Mouse (Mus musculus) frontal cortex, postnatal 10 days (tissue): ENCODE data around the gene St3gal3.

ENCODE experiments used
- DNase-seq, 2 experiments: peaks; one replicate each; pipeline ENCODE4 v3.0.0; 2022; ENCODE audit warnings: low spot score in 2 of 2, mixed read lengths in 1 of 2

St3gal3 gene

DNA sequence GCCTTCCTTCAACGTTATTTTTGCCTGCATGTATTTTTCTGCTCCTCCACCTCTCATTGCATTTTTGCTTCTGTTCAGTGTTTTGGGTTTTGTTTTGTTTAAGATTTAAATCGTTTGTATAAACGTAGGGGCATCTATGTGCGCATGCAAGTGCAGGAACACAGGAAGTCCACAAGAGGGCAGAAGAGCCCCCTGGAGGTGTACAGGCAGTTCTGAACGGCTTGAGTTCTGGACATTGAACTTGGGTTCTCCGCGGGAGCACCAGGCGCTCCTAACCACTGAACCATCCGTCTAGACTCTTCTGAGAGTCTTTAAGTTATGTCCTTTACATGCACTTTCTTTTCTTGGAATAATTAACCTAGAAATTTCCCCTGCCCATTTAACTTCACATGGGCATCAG is 44.8 kb downstream of the St3gal3 start:
- DNase-seq = no peak

GRCm38 (mm10) chr4:118088771-118089170 is 45.9 kb downstream of the St3gal3 start:
- DNase-seq = no peak

- no peak for DNase-seq
Measured at GRCm38 (mm10) chr4:118085025-118085424, 49.7 kb downstream of the St3gal3 start.

GRCm38 (mm10) chr4:118083217-118083951 is 51.3 kb downstream of the St3gal3 start:
- DNase-seq = peak; percentile 76 to 89

DNA sequence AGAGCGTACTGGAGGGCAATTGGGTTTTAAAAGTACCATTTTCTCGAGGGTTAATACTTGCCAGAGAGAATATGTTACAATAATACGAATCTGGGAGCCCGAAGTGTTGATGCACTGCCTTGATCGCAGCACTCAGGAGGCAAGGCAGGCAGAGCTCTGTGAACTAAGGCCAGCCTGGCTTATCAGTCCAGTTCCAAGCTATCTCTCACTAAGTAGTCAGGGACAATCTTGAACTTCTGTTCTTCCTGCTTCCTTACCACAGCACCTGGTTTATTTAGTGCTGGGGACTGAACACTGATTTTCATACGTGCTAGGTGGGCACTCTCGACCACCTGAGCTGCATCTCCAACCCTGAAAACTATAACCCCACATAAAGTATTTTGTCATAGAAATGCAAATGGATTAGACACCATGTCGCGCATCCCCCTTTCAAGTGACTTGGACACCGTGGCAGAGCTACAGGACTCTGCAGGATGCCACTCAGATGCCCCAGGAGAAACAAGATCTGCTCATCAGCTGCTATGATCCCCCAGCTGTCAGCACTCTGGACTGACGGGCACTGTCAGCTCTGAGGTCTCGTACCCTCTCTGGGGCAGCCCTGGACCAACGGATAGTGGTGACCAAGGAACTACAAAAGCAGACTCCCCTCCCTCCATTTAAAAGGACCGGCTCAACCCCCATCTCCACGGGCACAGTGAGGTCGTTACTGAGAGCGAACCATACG is 52.9 kb downstream of the St3gal3 start:
- no peak for DNase-seq

DNA sequence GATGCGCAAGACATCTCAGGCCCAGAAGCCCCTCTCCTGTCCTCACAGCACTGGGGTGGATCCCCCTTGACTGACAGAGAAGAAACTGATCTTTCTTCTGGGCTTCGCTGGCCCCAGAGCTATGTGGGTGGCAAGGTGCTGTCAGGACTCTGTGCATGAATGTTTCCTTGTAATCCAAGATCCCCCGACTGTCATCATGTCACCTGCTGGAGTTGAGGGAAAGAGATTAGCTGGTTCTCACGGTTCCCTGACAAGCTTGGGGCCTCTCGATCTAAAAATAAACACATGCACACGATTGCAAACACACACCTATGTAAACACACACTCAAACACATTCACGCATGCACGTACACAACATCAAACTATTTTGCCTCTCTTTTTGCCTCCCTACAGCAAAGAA is 54.2 kb downstream of the St3gal3 start:
- DNase-seq = no peak

- DNase-seq = no peak
Measured at GRCm38 (mm10) chr4:118079195-118079594, 55.5 kb downstream of the St3gal3 start.

DNA sequence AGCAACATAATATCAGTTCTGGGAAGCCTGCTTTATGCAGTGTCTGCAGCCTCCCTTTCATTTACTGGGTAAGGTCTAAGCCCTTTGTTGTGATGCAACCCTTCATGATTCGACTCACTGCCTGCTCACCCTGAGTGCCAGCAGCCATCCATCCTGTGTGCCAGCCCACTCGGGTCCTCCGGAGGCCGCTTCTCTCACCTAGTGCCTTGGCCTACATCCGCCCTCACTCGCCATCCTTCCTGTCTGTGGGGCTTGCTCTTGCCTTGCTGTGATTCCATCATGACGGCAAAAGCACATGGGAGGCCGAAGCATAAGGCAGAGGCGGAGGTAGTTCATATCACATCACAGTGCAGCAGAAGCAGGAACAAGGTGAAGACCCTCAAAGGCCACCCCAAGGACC is 56.1 kb downstream of the St3gal3 start:
- DNase-seq = no peak

GRCm38 (mm10) chr4:118077293-118077752 is 57.4 kb downstream of the St3gal3 start:
- no peak for DNase-seq

- DNase-seq = no peak
Measured at GRCm38 (mm10) chr4:118076648-118077047, 58.1 kb downstream of the St3gal3 start.

DNA sequence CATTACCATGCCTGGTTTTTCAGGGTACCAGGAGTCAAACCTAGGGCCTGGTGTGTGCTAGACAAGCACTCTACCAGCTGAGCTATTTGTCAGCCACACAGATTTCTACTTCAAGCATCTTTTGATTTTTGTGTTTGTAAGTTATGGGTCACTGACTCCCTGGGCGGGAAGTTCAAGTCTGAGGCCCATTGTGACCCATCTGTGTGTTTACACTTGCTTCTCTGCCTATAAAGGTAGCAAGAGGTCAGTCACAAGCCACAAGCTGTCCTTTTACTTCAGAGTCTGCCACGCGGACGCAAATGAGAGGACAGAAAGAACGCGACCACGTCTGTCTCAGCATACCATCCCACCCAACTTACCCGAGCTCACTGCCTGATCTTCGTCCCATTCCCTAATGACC is 59.4 kb downstream of the St3gal3 start:
- no peak for DNase-seq

DNA sequence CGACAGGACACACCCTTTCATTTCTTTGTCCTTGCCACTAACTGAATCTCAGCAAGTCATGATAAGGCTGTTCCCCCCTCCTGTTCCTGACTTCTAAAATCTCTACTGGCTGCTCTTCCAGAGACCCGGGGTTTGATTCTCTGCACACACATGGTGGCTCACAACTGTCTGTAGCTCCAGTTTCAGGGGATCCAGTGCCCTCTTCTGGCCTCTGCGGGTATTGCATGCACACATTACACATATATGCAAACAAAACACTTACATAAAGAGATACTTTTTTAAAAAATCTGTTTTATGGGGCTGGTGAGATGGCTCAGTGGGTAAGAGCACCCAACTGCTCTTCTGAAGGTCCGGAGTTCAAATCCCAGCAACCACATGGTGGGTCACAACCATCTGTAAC is 60.5 kb downstream of the St3gal3 start:
- no peak for DNase-seq

- no peak for DNase-seq
Measured at GRCm38 (mm10) chr4:118073128-118073527, 61.6 kb downstream of the St3gal3 start.

DNA sequence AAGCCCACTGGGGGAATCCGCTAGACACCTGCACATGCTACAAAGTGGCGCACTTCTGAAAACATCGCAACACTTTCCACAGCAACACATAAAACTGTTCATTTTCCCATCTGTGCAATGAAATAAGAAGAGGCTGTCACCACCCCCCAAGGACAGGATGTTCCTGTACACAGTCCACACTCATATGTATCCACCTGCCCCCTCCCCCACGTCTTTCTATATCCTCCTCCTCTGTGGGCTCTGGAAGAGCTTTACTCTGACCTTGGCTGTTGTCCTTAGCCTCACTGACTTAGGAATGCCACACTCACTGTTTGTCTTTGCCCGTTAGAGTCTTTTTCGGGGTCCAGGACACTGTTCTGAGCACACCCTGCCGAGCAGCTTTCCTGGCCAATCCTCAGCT is 62.8 kb downstream of the St3gal3 start:
- no peak for DNase-seq

GRCm38 (mm10) chr4:118070255-118071234 is 64.2 kb downstream of the St3gal3 start:
- no peak for DNase-seq

- DNase-seq = no peak
Measured at GRCm38 (mm10) chr4:118061809-118062463, 72.8 kb downstream of the St3gal3 start.

DNA sequence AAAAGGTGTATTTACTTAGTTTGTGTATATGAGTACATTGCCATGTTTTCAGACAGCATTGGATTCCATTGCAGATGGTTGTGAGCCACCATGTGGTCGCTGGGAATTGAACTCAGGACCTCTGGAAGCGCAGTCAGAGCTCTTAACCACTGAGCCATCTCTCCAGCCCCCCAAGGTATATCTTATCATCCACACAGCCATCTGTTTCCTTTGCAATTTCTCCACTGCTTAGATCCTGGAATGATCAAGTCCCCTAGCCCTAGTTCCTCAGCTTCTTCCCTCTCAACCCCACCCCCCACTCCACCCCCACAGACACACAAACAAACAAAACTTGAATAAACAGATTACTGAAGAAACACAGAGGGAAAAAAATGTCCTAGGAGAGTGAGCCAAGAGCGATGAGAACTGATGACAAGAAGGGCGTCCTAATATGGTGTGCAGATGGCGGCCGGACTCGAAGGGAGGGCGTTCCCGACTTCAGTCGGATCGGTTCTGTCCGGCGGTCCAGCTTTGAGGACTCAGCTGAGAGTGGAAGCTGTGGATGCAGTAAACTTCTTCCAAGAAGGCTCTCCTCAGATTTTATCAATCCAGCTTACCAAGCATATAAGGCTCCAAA is 73.7 kb downstream of the St3gal3 start:
- DNase-seq = no peak

DNA sequence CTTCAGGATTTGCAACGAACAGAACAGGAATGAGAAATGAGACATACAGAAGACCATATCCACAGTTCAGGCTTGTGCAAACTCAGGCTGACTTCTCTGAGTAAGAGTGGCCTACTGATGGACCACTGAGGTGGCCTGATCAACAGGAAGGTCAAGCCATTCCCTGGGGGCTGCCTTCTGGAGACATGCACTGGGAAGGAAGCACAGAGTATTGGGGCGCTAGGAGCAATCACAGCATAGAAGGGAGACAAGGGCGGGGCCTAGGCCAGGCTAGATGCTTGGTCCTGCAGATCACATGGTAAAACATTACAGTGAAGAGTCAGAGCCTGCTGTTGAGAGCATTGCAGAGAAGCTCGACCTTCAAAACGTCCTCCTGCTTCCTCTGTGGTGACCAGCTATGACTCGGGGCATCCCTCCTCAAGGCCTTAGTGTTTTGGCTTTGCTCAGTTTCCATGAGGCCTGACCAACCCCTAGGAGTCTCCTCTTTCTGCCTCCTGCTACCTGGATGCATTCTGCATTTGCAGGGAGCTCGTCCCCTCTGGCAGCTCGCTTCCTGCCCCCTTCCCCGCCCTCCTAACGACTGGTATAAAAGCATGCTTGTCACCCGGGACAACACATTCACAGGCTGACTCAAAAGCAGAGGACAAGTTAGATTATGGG is 74.8 kb downstream of the St3gal3 start:
- no peak for DNase-seq

DNA sequence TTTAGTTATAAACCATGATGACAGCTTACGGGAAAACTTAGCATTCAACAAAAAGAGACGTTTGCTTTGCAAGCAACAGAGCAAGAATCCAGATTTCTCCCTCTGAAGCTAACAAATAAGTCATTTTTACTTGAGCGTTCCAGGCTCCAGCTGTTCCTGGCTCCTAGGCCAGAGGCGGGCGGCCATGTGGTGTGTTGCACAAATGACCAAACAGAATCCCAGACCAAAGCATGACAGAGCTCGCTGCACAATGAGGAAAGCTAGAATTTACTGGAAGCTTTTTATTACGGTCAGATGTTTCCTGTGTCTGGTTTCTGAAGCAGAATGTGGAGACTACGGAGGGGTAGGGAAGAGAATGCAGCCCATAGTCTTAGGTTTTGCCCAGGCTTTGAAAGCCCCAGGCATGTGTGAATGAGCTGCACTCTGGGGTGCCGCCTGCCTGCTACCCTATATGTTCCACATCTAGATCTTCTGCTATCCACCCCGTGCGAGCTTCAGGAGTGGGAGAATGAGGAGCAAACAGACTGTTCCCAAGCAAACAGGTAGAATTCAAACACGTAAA is 76.5 kb downstream of the St3gal3 start:
- no peak for DNase-seq

GRCm38 (mm10) chr4:118057076-118057475 is 77.6 kb downstream of the St3gal3 start:
- DNase-seq = no peak
